ENCODE assay signal across 8 mouse cellular contexts in the genomic region with DNA sequence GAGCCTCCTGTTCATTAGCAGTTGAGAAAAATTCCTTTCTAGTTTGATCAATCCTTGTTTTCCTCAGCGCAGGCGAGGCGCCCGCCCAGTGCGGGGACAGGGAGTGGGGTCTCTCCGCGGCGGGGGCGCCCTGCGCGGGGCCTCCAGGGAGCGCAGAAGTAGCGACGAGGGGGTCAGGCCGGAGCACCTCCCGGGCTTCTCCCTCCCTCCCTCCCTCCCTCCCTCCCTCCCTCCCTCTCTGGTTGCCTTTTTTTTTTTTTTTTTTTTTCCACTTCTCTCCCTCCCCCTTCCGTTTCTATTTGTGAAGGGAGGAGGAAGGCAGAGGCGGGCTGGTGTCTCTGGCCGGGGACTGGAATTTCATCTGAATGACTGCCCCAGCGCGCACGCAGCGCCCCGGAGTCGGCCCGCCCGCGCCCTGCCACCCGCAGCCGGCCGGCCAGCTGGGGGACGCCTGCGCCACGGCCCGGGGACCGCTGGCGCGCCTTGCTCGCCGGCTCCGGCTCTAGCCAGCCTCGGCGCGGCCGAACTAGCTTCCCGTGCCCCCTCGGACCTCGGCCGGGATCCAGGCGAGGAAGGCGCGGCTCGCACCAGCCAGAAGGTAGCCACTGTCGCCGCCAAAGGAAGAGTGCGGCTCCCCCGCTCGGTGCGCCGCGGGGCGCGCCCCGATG. TPM values are rescaled to one million over a fixed set of nuclear protein-coding genes. Genes with fewer than 3 reads are reported as not detected.
DNase-seq lines count a peak whose midpoint lies in the region; ATAC-seq and TF ChIP-seq lines count a peak whose summit lies in the region.

TSS of gene Trim8 (plus strand) at position 302 of the 668 bp plus-strand sequence.

- no peaks in the 10 kb centered on the region for H3K9me3 ChIP-seq in erythroblast, embryonic 14.5 days (ENCODE audit: control insufficient read depth, low read length)
- H3K9me3 ChIP-seq in intestine, postnatal 0 days (ENCODE audit: control insufficient read depth), result no peaks in the 10 kb centered on the region
- no peaks in the 10 kb centered on the region for H3K9me3 ChIP-seq in limb, embryonic 10.5 days (replicated peaks)
- H3K9me3 ChIP-seq in midbrain, embryonic 11.5 days (ENCODE audit: control insufficient read depth, low read length), result no peaks in the 10 kb centered on the region

- DNase-seq in embryo, embryonic 11.5 days (ENCODE audit: low read depth, low spot score), result peak; percentile 66
- peak; percentile 87 for DNase-seq in limb, embryonic 10.5 days (ENCODE audit: low spot score)
- peak; percentile 97 for DNase-seq in midbrain, embryonic 11.5 days (ENCODE audit: low spot score, missing footprints)

- no peak for ATAC-seq in erythroblast, adult 5-6 weeks (replicated peaks; ENCODE audit: low FRiP score, poor library complexity, severe bottlenecking)
- ATAC-seq in granulocyte monocyte progenitor cell, adult 5-6 weeks (replicated peaks; ENCODE audit: poor library complexity, severe bottlenecking), result peak; percentile 1
- ATAC-seq in intestine, postnatal 0 days, result peak; percentile 31
- ATAC-seq in midbrain, embryonic 11.5 days (ENCODE audit: low FRiP score), result peak; percentile 73

- under 1% methylated on average over 53 of the region's 64 CpGs for WGBS in intestine, postnatal 0 days
- under 1% methylated on average over 62 of the region's 64 CpGs for WGBS in limb, embryonic 10.5 days
- WGBS in midbrain, embryonic 11.5 days, result under 1% methylated on average over 62 of the region's 64 CpGs
- WGBS in small intestine, adult 2 months, result under 1% methylated on average over 61 of the region's 64 CpGs

- H3K27ac ChIP-seq in intestine, postnatal 0 days (ENCODE audit: low read depth, low read length), result peak within 1 kb of the TSS; percentile 100
- H3K27ac ChIP-seq in limb, embryonic 10.5 days, result peak within 1 kb of the TSS; percentile 96
- H3K27ac ChIP-seq in midbrain, embryonic 11.5 days (ENCODE audit: low read depth, low read length), result peak within 1 kb of the TSS; percentile 100
- peak within 1 kb of the TSS; percentile 100 for H3K27ac ChIP-seq in small intestine, adult 2 months (ENCODE audit: insufficient read depth, low read depth, low read length)

- peak within 1 kb of the TSS; percentile 81 for H3K4me3 ChIP-seq in erythroblast, embryonic 14.5 days (replicated peaks)
- H3K4me3 ChIP-seq in intestine, postnatal 0 days (ENCODE audit: low read depth, low read length), result peak within 1 kb of the TSS; percentile 91
- H3K4me3 ChIP-seq in limb, embryonic 10.5 days, result peak within 1 kb of the TSS; percentile 72
- H3K4me3 ChIP-seq in midbrain, embryonic 11.5 days (ENCODE audit: low read depth, low read length), result peak within 1 kb of the TSS; percentile 98
- H3K4me3 ChIP-seq in small intestine, adult 2 months (ENCODE audit: low read depth, low read length), result peak within 1 kb of the TSS; percentile 73

- H3K36me3 ChIP-seq in erythroblast, embryonic 14.5 days (ENCODE audit: control insufficient read depth), result peaks cover 15% of the 10 kb centered on the region
- H3K36me3 ChIP-seq in intestine, postnatal 0 days (ENCODE audit: control insufficient read depth, insufficient read depth), result peaks cover 3% of the 10 kb centered on the region; the same call in 1 of the 2 replicates
- H3K36me3 ChIP-seq in limb, embryonic 10.5 days, result peaks cover 21% of the 10 kb centered on the region
- H3K36me3 ChIP-seq in midbrain, embryonic 11.5 days (ENCODE audit: control insufficient read depth, insufficient read depth, low read length), result 0 out of 2 replicates have a peak, but pooled peaks cover 2% of the 10 kb centered on the region
- H3K36me3 ChIP-seq in small intestine, adult 2 months (ENCODE audit: control insufficient read depth, insufficient read depth, low read length), result peaks cover 6% of the 10 kb centered on the region; the same call in 1 of the 2 replicates

- peak within 1 kb of the TSS; percentile 98 for H3K9ac ChIP-seq in intestine, postnatal 0 days (ENCODE audit: low read depth, low read length)
- peak within 1 kb of the TSS; percentile 98 for H3K9ac ChIP-seq in midbrain, embryonic 11.5 days (ENCODE audit: low read length)

- peak; percentile 51; the same call in 1 of the 2 replicates for TF ChIP-seq POLR2A in small intestine, adult 2 months (IDR thresholded peaks at IDR 0.05; ENCODE audit: low read depth, low read length)

- no peaks in the 10 kb centered on the region for H3K27me3 ChIP-seq in erythroblast, embryonic 14.5 days (ENCODE audit: control insufficient read depth)
- no peaks in the 10 kb centered on the region for H3K27me3 ChIP-seq in intestine, postnatal 0 days (replicated peaks; ENCODE audit: control insufficient read depth, insufficient read depth, low read length)
- H3K27me3 ChIP-seq in limb, embryonic 10.5 days (ENCODE audit: low read depth, poor library complexity, severe bottlenecking), result no peaks in the 10 kb centered on the region
- no peaks in the 10 kb centered on the region for H3K27me3 ChIP-seq in midbrain, embryonic 11.5 days (ENCODE audit: control insufficient read depth, insufficient read depth, low read length)
- no peaks in the 10 kb centered on the region for H3K27me3 ChIP-seq in small intestine, adult 2 months (ENCODE audit: control insufficient read depth, insufficient read depth, low read length)

- H3K4me2 ChIP-seq in intestine, postnatal 0 days (replicated peaks; ENCODE audit: low read depth), result peak within 1 kb of the TSS; percentile 85
- H3K4me2 ChIP-seq in midbrain, embryonic 11.5 days, result peak within 1 kb of the TSS; percentile 81

- peaks cover 65% of the 10 kb centered on the region for H3K4me1 ChIP-seq in erythroblast, embryonic 14.5 days (ENCODE audit: control insufficient read depth)
- peaks cover 10% of the 10 kb centered on the region; the same call in 1 of the 2 replicates for H3K4me1 ChIP-seq in intestine, postnatal 0 days (replicated peaks; ENCODE audit: control insufficient read depth, insufficient read depth, low read length)
- H3K4me1 ChIP-seq in limb, embryonic 10.5 days, result peaks cover 55% of the 10 kb centered on the region
- H3K4me1 ChIP-seq in midbrain, embryonic 11.5 days (ENCODE audit: control insufficient read depth, insufficient read depth, low read length), result peaks cover 27% of the 10 kb centered on the region
- peaks cover 13% of the 10 kb centered on the region for H3K4me1 ChIP-seq in small intestine, adult 2 months (ENCODE audit: control insufficient read depth, insufficient read depth, insufficient read length, low read length)

- TF ChIP-seq CTCF in intestine, postnatal 0 days (IDR thresholded peaks at IDR 0.05; ENCODE audit: low read depth), result no peak
- no peak for TF ChIP-seq CTCF in small intestine, adult 2 months (IDR thresholded peaks at IDR 0.05; ENCODE audit: extremely low read depth, insufficient read length, insufficient replicate concordance, low read depth, low read length)

RNA-seq across cellular contexts. Expression of gene Trim8, which starts in this region (rescaled TPM):
- 4.2 and 5.2 TPM in 2 replicates for polyA plus RNA-seq in erythroblast, embryonic 14.5 days (2012)
- 5.4 and 6.1 TPM in 2 replicates for total RNA-seq in erythroblast, adult 5-6 weeks (2015; ENCODE audit: low replicate concordance)
- total RNA-seq in erythroblast, adult 5-6 weeks (2017; ENCODE audit: low replicate concordance), result 2.0 and 6.4 TPM in 2 replicates
- total RNA-seq in granulocyte monocyte progenitor cell, adult 5-6 weeks (2014; fragmentation: Nextera tagmentation), result 10.9 and 13.9 TPM in 2 replicates
- total RNA-seq in granulocyte monocyte progenitor cell, adult 5-6 weeks (2017), result 12.2 and 13.6 TPM in 2 replicates
- polyA plus RNA-seq in intestine, postnatal 0 days (2015; fragmentation: Nextera tagmentation; extraction: Ambion mirVana), result 16.7 and 17.1 TPM in 2 replicates
- polyA plus RNA-seq in limb, embryonic 10.5 days (2016; fragmentation: Nextera tagmentation; extraction: Ambion mirVana), result 13.0 and 15.2 TPM in 2 replicates
- 28.6 and 31.7 TPM in 2 replicates for polyA plus RNA-seq in midbrain, embryonic 11.5 days (2014; fragmentation: Nextera tagmentation; extraction: Ambion mirVana)
- polyA plus RNA-seq in small intestine, adult 2 months (2012; rRNA removed), result 42.3 and 54.8 TPM in 2 replicates
